Mouse (Mus musculus) megakaryocyte, embryonic 14.5 days (primary cell): Measurements from ENCODE around the gene Sipa1l3.

ENCODE experiments used
- FLI1 ChIP-seq: IDR thresholded peaks from 2 replicates; pipeline ENCODE4 v1.6.1; 2012; ENCODE audit warnings: low read length, inconsistent platforms, mixed read lengths
- GATA1 ChIP-seq: IDR thresholded peaks from 3 replicates; pipeline ENCODE4 v1.6.1; 2012; ENCODE audit warnings: mixed read lengths, low read length, inconsistent platforms, borderline replicate concordance

DNA sequence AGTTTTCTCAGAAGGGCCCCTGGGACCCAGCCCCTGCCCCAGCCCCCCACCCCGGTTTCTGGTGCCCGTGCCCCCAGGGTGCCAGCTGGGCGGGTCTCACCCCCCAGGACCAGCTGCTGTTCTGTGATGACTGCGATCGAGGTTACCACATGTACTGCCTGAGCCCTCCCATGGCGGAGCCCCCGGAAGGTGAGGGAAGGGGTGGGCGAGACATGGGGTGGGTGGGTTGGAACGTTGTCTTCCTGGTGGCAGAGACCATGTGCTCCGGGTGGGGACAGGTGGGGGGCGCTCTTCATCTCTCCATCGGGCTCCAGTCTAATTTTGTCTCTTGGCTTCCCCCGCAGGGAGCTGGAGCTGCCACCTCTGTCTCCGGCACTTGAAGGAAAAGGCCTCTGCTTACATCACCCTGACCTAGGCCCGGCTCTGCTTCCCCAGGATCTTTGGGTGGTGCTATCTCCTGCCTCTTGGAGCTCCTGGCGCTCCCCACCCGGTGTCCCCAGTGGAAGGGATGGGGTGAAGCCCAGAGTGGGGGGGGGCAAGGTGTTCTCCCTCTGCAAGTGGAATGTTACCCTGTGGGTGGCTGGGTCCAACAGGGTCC, 202.2 kb downstream of the Sipa1l3 start:
- TF ChIP-seq GATA1 (no peak), FLI1 (no peak)
